Mouse (Mus musculus) intestine, embryonic 14.5 days (tissue): ENCODE results near the gene Elp5. TPM values are rescaled to one million over a fixed set of nuclear protein-coding genes. Genes with fewer than 3 reads are reported as not detected.
A peak's percentile ranks its signal among the peaks of the same experiment; 100 is the strongest.
"Not testable (repeated sequence)": the region's sequence is repeated elsewhere in the genome, so short reads cannot be mapped to it uniquely, and the experiment has no call there.

ENCODE experiments used
- ATAC-seq: fragments of 200-750 bp; cut with Nextera tagmentation; replicated peaks from 2 replicates; pipeline ENCODE4 v1.8.0; 2017; ENCODE audit warnings: low read depth, moderate number of reproducible peaks, moderate TSS enrichment, moderate library complexity; ENCODE audit not compliant: low FRiP score, low TSS enrichment
- DNase-seq: peaks from one replicate; pipeline ENCODE4 v3.0.0-alpha.2; 2018; ENCODE audit warnings: low spot score
- H3K27ac ChIP-seq: fragments of 300-500 bp; sonication (generic); 2 replicates; pipeline ENCODE4 v1.5.1; 2014; ENCODE audit warnings: low read depth, mild to moderate bottlenecking, control low read depth
- H3K27me3 ChIP-seq: fragments of 300-500 bp; sonication (generic); replicated peaks from 2 replicates; pipeline ENCODE4 v1.6.1; 2014; ENCODE audit warnings: low read length, control low read depth; ENCODE audit not compliant: control insufficient read depth, insufficient read depth
- H3K36me3 ChIP-seq: fragments of 300-500 bp; sonication (generic); 2 replicates; pipeline ENCODE4 v1.6.1; 2014; ENCODE audit warnings: low read length, control low read depth; ENCODE audit not compliant: control insufficient read depth, insufficient read depth
- H3K4me1 ChIP-seq: fragments of 300-500 bp; sonication (generic); replicated peaks from 2 replicates; pipeline ENCODE4 v1.6.1; 2014; ENCODE audit warnings: low read length, control low read depth, mixed read lengths; ENCODE audit not compliant: control insufficient read depth, insufficient read depth
- H3K4me2 ChIP-seq: fragments of 300-500 bp; sonication (generic); 2 replicates; pipeline ENCODE4 v1.6.1; 2014; ENCODE audit warnings: low read length
- H3K4me3 ChIP-seq: fragments of 300-500 bp; sonication (generic); 2 replicates; pipeline ENCODE4 v1.5.1; 2014; ENCODE audit warnings: low read depth, low read length, control low read depth, mixed read lengths
- H3K9ac ChIP-seq: fragments of 300-500 bp; sonication (generic); 2 replicates; pipeline ENCODE4 v1.6.1; 2014; ENCODE audit warnings: mild to moderate bottlenecking, low read length
- H3K9me3 ChIP-seq: fragments of 300-500 bp; sonication (generic); 2 replicates; pipeline ENCODE4 v1.6.1; 2016; ENCODE audit warnings: low read length, control low read depth; ENCODE audit not compliant: control insufficient read depth
- WGBS: fragments of 180-500 bp; shearing (Covaris S2); extraction: QIAGEN DNeasy Blood & Tissue Kit; methylation state at CpG from one replicate; pipeline ENCODE4 v1.1.7; 2014; 5-methylcytosine and 5-hydroxymethylcytosine counted together
- polyA plus RNA-seq: library from polyadenylated mRNA; unstranded; fragments of >200 nt; fragmentation: Nextera tagmentation; extraction: Ambion mirVana; gene quantifications from 2 replicates; pipeline ENCODE4 v1.2.1, GENCODE M21; 2014

Gene Elp5
- polyA plus RNA-seq, 1 experiment from 2014 or later, result 104 TPM

- ATAC-seq, result peak; percentile 48; the same call in 1 of the 2 replicates
- Histone ChIP-seq H3K9ac (no peak overlapping the region), H3K4me3 (peak overlapping the region; percentile 16; the same call in 1 of the 2 replicates), H3K27ac (no peak overlapping the region), H3K9me3 (no peaks in the 10 kb centered on the region), H3K36me3 (no peaks in the 10 kb centered on the region), H3K4me1 (peaks cover 15% of the 10 kb centered on the region), H3K27me3 (no peaks in the 10 kb centered on the region), H3K4me2 (peak overlapping the region; percentile 41)
- under 1% methylated on average over 18 of the region's 18 CpGs for WGBS
- DNase-seq, result peak; percentile 99
Measured at GRCm38 (mm10) chr11:69934169-69934568, 48.1 kb downstream of the Elp5 start.

- Histone ChIP-seq H3K9me3 (no peaks in the 10 kb centered on the region), H3K27me3 (no peaks in the 10 kb centered on the region), H3K4me2 (no peak overlapping the region), H3K27ac (no peak overlapping the region), H3K4me1 (peaks cover 15% of the 10 kb centered on the region), H3K9ac (no peak overlapping the region), H3K4me3 (no peak overlapping the region), H3K36me3 (no peaks in the 10 kb centered on the region)
- no peak for DNase-seq
- no peak for ATAC-seq
- 74% methylated on average over 4 of the region's 4 CpGs for WGBS
Measured at GRCm38 (mm10) chr11:69933066-69933465, 49.3 kb downstream of the Elp5 start.

GRCm38 (mm10) chr11:69932254-69932653, 50.1 kb downstream of the Elp5 start:
- H3K4me1 ChIP-seq, result peaks cover 14% of the 10 kb centered on the region
- no peaks in the 10 kb centered on the region for H3K36me3 ChIP-seq
- no peak overlapping the region for H3K27ac ChIP-seq
- 42% methylated on average over 3 of the region's 3 CpGs for WGBS
- no peaks in the 10 kb centered on the region for H3K9me3 ChIP-seq
- no peaks in the 10 kb centered on the region for H3K27me3 ChIP-seq
- no peak overlapping the region for H3K4me2 ChIP-seq
- H3K9ac ChIP-seq, result no peak overlapping the region
- no peak for ATAC-seq
- no peak for DNase-seq
- no peak overlapping the region for H3K4me3 ChIP-seq

GRCm38 (mm10) chr11:69931769-69932168, 50.5 kb downstream of the Elp5 start:
- no peaks in the 10 kb centered on the region for H3K9me3 ChIP-seq
- H3K4me1 ChIP-seq, result peaks cover 9% of the 10 kb centered on the region
- H3K27ac ChIP-seq, result no peak overlapping the region
- no peak for ATAC-seq
- no peaks in the 10 kb centered on the region for H3K36me3 ChIP-seq
- H3K9ac ChIP-seq, result no peak overlapping the region
- WGBS, result 68% methylated on average over 8 of the region's 8 CpGs
- no peak for DNase-seq
- H3K27me3 ChIP-seq, result no peaks in the 10 kb centered on the region
- H3K4me3 ChIP-seq, result no peak overlapping the region
- H3K4me2 ChIP-seq, result no peak overlapping the region

- no peak overlapping the region for H3K9ac ChIP-seq
- H3K4me3 ChIP-seq, result no peak overlapping the region
- H3K36me3 ChIP-seq, result no peaks in the 10 kb centered on the region
- H3K27ac ChIP-seq, result no peak overlapping the region
- ATAC-seq, result no peak
- H3K9me3 ChIP-seq, result no peaks in the 10 kb centered on the region
- 65% methylated on average over 3 of the region's 3 CpGs for WGBS
- DNase-seq, result no peak
- H3K4me2 ChIP-seq, result no peak overlapping the region
- no peaks in the 10 kb centered on the region for H3K27me3 ChIP-seq
- peaks cover 2% of the 10 kb centered on the region for H3K4me1 ChIP-seq
Measured at GRCm38 (mm10) chr11:69930967-69931537, 51.3 kb downstream of the Elp5 start.

GRCm38 (mm10) chr11:69930176-69930575, 52.1 kb downstream of the Elp5 start:
- H3K27me3 ChIP-seq, ATAC-seq, H3K9me3 ChIP-seq, H3K4me3 ChIP-seq, DNase-seq, H3K4me2 ChIP-seq, H3K36me3 ChIP-seq, H3K4me1 ChIP-seq, H3K9ac ChIP-seq, H3K27ac ChIP-seq: not testable (repeated sequence)
- WGBS, result 90% methylated on average over 8 of the region's 8 CpGs

GRCm38 (mm10) chr11:69929712-69930111, 52.6 kb downstream of the Elp5 start:
- ATAC-seq, result no peak
- Histone ChIP-seq H3K27me3 (no peaks in the 10 kb centered on the region), H3K36me3 (no peaks in the 10 kb centered on the region), H3K4me3 (no peak overlapping the region), H3K9ac (no peak overlapping the region), H3K4me1 (no peaks in the 10 kb centered on the region), H3K9me3 (no peaks in the 10 kb centered on the region), H3K27ac (no peak overlapping the region), H3K4me2 (no peak overlapping the region)
- no peak for DNase-seq
- WGBS, result 71% methylated on average over 4 of the region's 4 CpGs

- no peak overlapping the region for H3K27ac ChIP-seq
- ATAC-seq, result no peak
- DNase-seq, result no peak
- no peaks in the 10 kb centered on the region for H3K9me3 ChIP-seq
- no peak overlapping the region for H3K4me2 ChIP-seq
- no peaks in the 10 kb centered on the region for H3K4me1 ChIP-seq
- H3K27me3 ChIP-seq, result no peaks in the 10 kb centered on the region
- no peak overlapping the region for H3K4me3 ChIP-seq
- 93% methylated on average over 2 of the region's 2 CpGs for WGBS
- H3K9ac ChIP-seq, result no peak overlapping the region
- H3K36me3 ChIP-seq, result no peaks in the 10 kb centered on the region
Measured at GRCm38 (mm10) chr11:69927501-69927900, 54.8 kb downstream of the Elp5 start.

GRCm38 (mm10) chr11:69922796-69923195, 59.5 kb downstream of the Elp5 start:
- WGBS, result 51% methylated on average over 3 of the region's 3 CpGs
- ATAC-seq, result no peak

More at GRCm38 (mm10) chr11:69922796-69923195, 59.5 kb downstream of the Elp5 start:
- Histone ChIP-seq H3K27ac (peak overlapping the region; percentile 97; the same call in 1 of the 2 replicates), H3K4me2 (no peak overlapping the region; the same call in 1 of the 2 replicates), H3K9ac (no peak overlapping the region), H3K4me1 (peaks cover 13% of the 10 kb centered on the region), H3K36me3 (peaks cover 18% of the 10 kb centered on the region), H3K27me3 (no peaks in the 10 kb centered on the region), H3K9me3 (no peaks in the 10 kb centered on the region), H3K4me3 (no peak overlapping the region)
- no peak for DNase-seq
